Mouse (Mus musculus): ENCODE measurements around the gene Klrb1f. TPM values are rescaled to one million over a fixed set of nuclear protein-coding genes. Genes with fewer than 3 reads are reported as not detected.
A peak's percentile ranks its signal among the peaks of the same experiment; 100 is the strongest.

Klrb1f gene
- total and polyA plus RNA-seq, 3 experiments: 1.2 TPM; not detected in 2

- H3K36me3 ChIP-seq (ENCODE audit: control insufficient read depth, insufficient read depth, low read length): no peaks in the 10 kb centered on the region
- no peak overlapping the region for H3K4me3 ChIP-seq
- DNase-seq: no peak
- no peaks in the 10 kb centered on the region for H3K79me2 ChIP-seq (replicated peaks; ENCODE audit: control insufficient read depth, insufficient read depth, low read length)
- WGBS: 79% methylated on average over 5 of the region's 5 CpGs
- intact Hi-C loops (cut with DNase I): no loop called here
- TF ChIP-seq CTCF (IDR thresholded peaks at IDR 0.05): no peak
- no peak for TF ChIP-seq POLR2A (IDR thresholded peaks at IDR 0.05; ENCODE audit: insufficient read depth, low read depth, low read length)
- no peak for TF ChIP-seq EP300 (IDR thresholded peaks at IDR 0.05; ENCODE audit: insufficient read depth, low read depth, low read length)
- no peaks in the 10 kb centered on the region for H3K27me3 ChIP-seq (ENCODE audit: control insufficient read depth, insufficient read depth, low read length)
- H3K27ac ChIP-seq: no peak overlapping the region
- H3K9ac ChIP-seq (ENCODE audit: low read depth, low read length): no peak overlapping the region
- H3K4me1 ChIP-seq (ENCODE audit: control insufficient read depth, insufficient read depth, low read length): no peaks in the 10 kb centered on the region
Observed at GRCm38 (mm10) chr6:129051731-129052130, 6.0 kb downstream of the Klrb1f start.

GRCm38 (mm10) chr6:129056237-129056636, 10.5 kb downstream of the Klrb1f start:
- Histone ChIP-seq H3K79me2 (replicated peaks; ENCODE audit: control insufficient read depth, insufficient read depth, low read length) (no peaks in the 10 kb centered on the region), H3K36me3 (ENCODE audit: control insufficient read depth, insufficient read depth, low read length) (no peaks in the 10 kb centered on the region), H3K27me3 (ENCODE audit: control insufficient read depth, insufficient read depth, low read length) (no peaks in the 10 kb centered on the region), H3K4me3 (no peak overlapping the region), H3K9ac (ENCODE audit: low read depth, low read length) (no peak overlapping the region), H3K4me1 (ENCODE audit: control insufficient read depth, insufficient read depth, low read length) (no peaks in the 10 kb centered on the region), H3K27ac (no peak overlapping the region)
- DNase-seq: no peak
- TF ChIP-seq CTCF (IDR thresholded peaks at IDR 0.05) (no peak), POLR2A (IDR thresholded peaks at IDR 0.05; ENCODE audit: insufficient read depth, low read depth, low read length) (no peak), EP300 (IDR thresholded peaks at IDR 0.05; ENCODE audit: insufficient read depth, low read depth, low read length) (no peak)
- intact Hi-C loops (cut with DNase I): no loop called here
- WGBS: 68% methylated on average over 3 of the region's 3 CpGs

- intact Hi-C loops (cut with DNase I): no loop called here
- no peak for DNase-seq
Observed at GRCm38 (mm10) chr6:129058013-129058412, 12.3 kb downstream of the Klrb1f start.

GRCm38 (mm10) chr6:129065407-129065806, 19.7 kb downstream of the Klrb1f start:
- no peaks in the 10 kb centered on the region for H3K27me3 ChIP-seq (ENCODE audit: control insufficient read depth, insufficient read depth, low read length)
- H3K4me1 ChIP-seq (ENCODE audit: control insufficient read depth, insufficient read depth, low read length): no peaks in the 10 kb centered on the region
- 38% methylated on average over 3 of the region's 3 CpGs for WGBS
- H3K9ac ChIP-seq (ENCODE audit: low read depth, low read length): no peak overlapping the region
- H3K27ac ChIP-seq: peak overlapping the region; percentile 41
- H3K79me2 ChIP-seq (replicated peaks; ENCODE audit: control insufficient read depth, insufficient read depth, low read length): no peaks in the 10 kb centered on the region
- intact Hi-C loops (cut with DNase I): loop anchor here (5.0 kb wide), 1 partner anchor 33 kb away; no protein-coding TSS in a partner anchor
- no peak overlapping the region for H3K4me3 ChIP-seq
- TF ChIP-seq CTCF (IDR thresholded peaks at IDR 0.05) (no peak), EP300 (IDR thresholded peaks at IDR 0.05; ENCODE audit: insufficient read depth, low read depth, low read length) (no peak), POLR2A (IDR thresholded peaks at IDR 0.05; ENCODE audit: insufficient read depth, low read depth, low read length) (no peak)
- no peak for DNase-seq
- H3K36me3 ChIP-seq (ENCODE audit: control insufficient read depth, insufficient read depth, low read length): no peaks in the 10 kb centered on the region

More at GRCm38 (mm10) chr6:129058013-129058412, 12.3 kb downstream of the Klrb1f start:
- Histone ChIP-seq H3K4me3 (no peak overlapping the region), H3K27me3 (ENCODE audit: control insufficient read depth, insufficient read depth, low read length) (no peaks in the 10 kb centered on the region), H3K79me2 (replicated peaks; ENCODE audit: control insufficient read depth, insufficient read depth, low read length) (no peaks in the 10 kb centered on the region), H3K27ac (no peak overlapping the region), H3K9ac (ENCODE audit: low read depth, low read length) (no peak overlapping the region), H3K36me3 (ENCODE audit: control insufficient read depth, insufficient read depth, low read length) (no peaks in the 10 kb centered on the region), H3K4me1 (ENCODE audit: control insufficient read depth, insufficient read depth, low read length) (no peaks in the 10 kb centered on the region)
- TF ChIP-seq EP300 (IDR thresholded peaks at IDR 0.05; ENCODE audit: insufficient read depth, low read depth, low read length) (no peak), CTCF (IDR thresholded peaks at IDR 0.05) (no peak), POLR2A (IDR thresholded peaks at IDR 0.05; ENCODE audit: insufficient read depth, low read depth, low read length) (no peak)

GRCm38 (mm10) chr6:129065857-129066256, 20.2 kb downstream of the Klrb1f start:
- Histone ChIP-seq H3K27ac (peak overlapping the region; percentile 17; the same call in 1 of the 2 replicates), H3K4me1 (ENCODE audit: control insufficient read depth, insufficient read depth, low read length) (no peaks in the 10 kb centered on the region), H3K79me2 (replicated peaks; ENCODE audit: control insufficient read depth, insufficient read depth, low read length) (no peaks in the 10 kb centered on the region), H3K27me3 (ENCODE audit: control insufficient read depth, insufficient read depth, low read length) (no peaks in the 10 kb centered on the region), H3K4me3 (no peak overlapping the region), H3K9ac (ENCODE audit: low read depth, low read length) (no peak overlapping the region), H3K36me3 (ENCODE audit: control insufficient read depth, insufficient read depth, low read length) (no peaks in the 10 kb centered on the region)
- no peak for TF ChIP-seq EP300 (IDR thresholded peaks at IDR 0.05; ENCODE audit: insufficient read depth, low read depth, low read length)
- TF ChIP-seq CTCF (IDR thresholded peaks at IDR 0.05): no peak
- TF ChIP-seq POLR2A (IDR thresholded peaks at IDR 0.05; ENCODE audit: insufficient read depth, low read depth, low read length): no peak
- WGBS: 59% methylated on average over 3 of the region's 3 CpGs
- DNase-seq: no peak
- intact Hi-C loops (cut with DNase I): loop anchor here (5.0 kb wide), 1 partner anchor 34 kb away; no protein-coding TSS in a partner anchor

GRCm38 (mm10) chr6:129066530-129066929, 20.8 kb downstream of the Klrb1f start:
- Histone ChIP-seq H3K27me3 (ENCODE audit: control insufficient read depth, insufficient read depth, low read length) (no peaks in the 10 kb centered on the region), H3K79me2 (replicated peaks; ENCODE audit: control insufficient read depth, insufficient read depth, low read length) (no peaks in the 10 kb centered on the region), H3K9ac (ENCODE audit: low read depth, low read length) (no peak overlapping the region), H3K36me3 (ENCODE audit: control insufficient read depth, insufficient read depth, low read length) (no peaks in the 10 kb centered on the region), H3K27ac (no peak overlapping the region), H3K4me1 (ENCODE audit: control insufficient read depth, insufficient read depth, low read length) (no peaks in the 10 kb centered on the region), H3K4me3 (no peak overlapping the region)
- no peak for DNase-seq
- intact Hi-C loops (cut with DNase I): loop anchor here (5.0 kb wide), 1 partner anchor 34 kb away; no protein-coding TSS in a partner anchor
- no peak for TF ChIP-seq CTCF (IDR thresholded peaks at IDR 0.05)
- TF ChIP-seq POLR2A (IDR thresholded peaks at IDR 0.05; ENCODE audit: insufficient read depth, low read depth, low read length): no peak
- TF ChIP-seq EP300 (IDR thresholded peaks at IDR 0.05; ENCODE audit: insufficient read depth, low read depth, low read length): no peak
